22 mouse cellular contexts compared by ENCODE assay signal in genomic region chr13:31518971-31519370, GRCm38 (mm10). TPM values are rescaled to one million over a fixed set of nuclear protein-coding genes. Genes with fewer than 3 reads are reported as not detected.
DNase-seq lines count a peak whose midpoint lies in the region; ATAC-seq and TF ChIP-seq lines count a peak whose summit lies in the region.
"Had no signal": no experiment of that assay in that cellular context is flagged by ENCODE, and none has a peak within 500 bp of the region (broad histone marks: within the 10 kb centered on the region; RNA-seq: fewer than 3 reads in every experiment).

No protein-coding gene starts in this region.

- peak; percentile 15 for DNase-seq in embryonic facial prominence, embryonic 14.5 days (ENCODE audit: low spot score)
- no peak for DNase-seq in embryonic facial prominence, embryonic 10.5 days (ENCODE audit: low spot score)
- DNase-seq in lung, embryonic 14.5 days = peak; percentile 80
- no peak for DNase-seq in lung, adult 2 months
- peak; percentile 48 for DNase-seq in large intestine, adult 2 months (ENCODE audit: low read depth, low spot score)
- no peak for DNase-seq in gastrocnemius, postnatal 36 days
- no peak for DNase-seq in left cerebral cortex, adult 11 months (ENCODE audit: low spot score)
- DNase-seq: thymus, adult 18-20 months; thymus, postnatal 4 days had no signal

- H3K9ac ChIP-seq in embryonic facial prominence, embryonic 14.5 days (ENCODE audit: low read depth, low read length) = no peak overlapping the region
- H3K9ac ChIP-seq in lung, embryonic 14.5 days = no peak overlapping the region
- H3K9ac ChIP-seq in stomach, embryonic 15.5 days = no peak overlapping the region
- H3K9ac ChIP-seq: forebrain, embryonic 12.5 days; limb, embryonic 12.5 days; neural tube, embryonic 12.5 days had no signal

- H3K27me3 ChIP-seq in embryonic facial prominence, embryonic 14.5 days (replicated peaks; ENCODE audit: control insufficient read depth, insufficient read depth, low read length) = no peaks in the 10 kb centered on the region
- no peaks in the 10 kb centered on the region for H3K27me3 ChIP-seq in embryonic facial prominence, embryonic 10.5 days (replicated peaks; ENCODE audit: low read depth, poor library complexity, severe bottlenecking)
- H3K27me3 ChIP-seq in lung, embryonic 14.5 days (ENCODE audit: insufficient read depth, low read length) = no peaks in the 10 kb centered on the region
- no peaks in the 10 kb centered on the region for H3K27me3 ChIP-seq in stomach, embryonic 15.5 days (replicated peaks)
- H3K27me3 ChIP-seq: forebrain, embryonic 12.5 days; limb, embryonic 12.5 days; neural tube, embryonic 12.5 days had no signal

- no peaks in the 10 kb centered on the region for H3K36me3 ChIP-seq in embryonic facial prominence, embryonic 14.5 days (ENCODE audit: control insufficient read depth, insufficient read depth, low read length)
- no peaks in the 10 kb centered on the region for H3K36me3 ChIP-seq in embryonic facial prominence, embryonic 10.5 days (replicated peaks)
- H3K36me3 ChIP-seq in lung, embryonic 14.5 days (ENCODE audit: insufficient read depth) = no peaks in the 10 kb centered on the region
- no peaks in the 10 kb centered on the region for H3K36me3 ChIP-seq in stomach, embryonic 15.5 days
- H3K36me3 ChIP-seq: forebrain, embryonic 12.5 days; limb, embryonic 12.5 days; neural tube, embryonic 12.5 days had no signal

- TF ChIP-seq POLR2A in lung, adult 2 months (IDR thresholded peaks at IDR 0.05; ENCODE audit: borderline replicate concordance, extremely low read depth, low read depth, low read length) = no peak

- H3K4me2 ChIP-seq in embryonic facial prominence, embryonic 14.5 days (ENCODE audit: low read depth, low read length) = no peak overlapping the region
- no peak overlapping the region for H3K4me2 ChIP-seq in lung, embryonic 14.5 days
- no peak overlapping the region for H3K4me2 ChIP-seq in stomach, embryonic 15.5 days
- H3K4me2 ChIP-seq: forebrain, embryonic 12.5 days; limb, embryonic 12.5 days; midbrain, embryonic 11.5 days; neural tube, embryonic 12.5 days had no signal

- no peak for ATAC-seq in embryonic facial prominence, embryonic 14.5 days (ENCODE audit: low read depth)
- no peak for ATAC-seq in lung, embryonic 14.5 days (ENCODE audit: insufficient read depth)
- no peak for ATAC-seq in stomach, embryonic 15.5 days (ENCODE audit: insufficient read depth, low FRiP score, low read depth)
- ATAC-seq: CD4-positive, CD25-positive, alpha-beta regulatory T cell, adult 4 months; inflammation-experienced regulatory T-cells, adult 6 months had no signal

- no peaks in the 10 kb centered on the region for H3K9me3 ChIP-seq in embryonic facial prominence, embryonic 14.5 days (ENCODE audit: control insufficient read depth, low read length)
- no peaks in the 10 kb centered on the region for H3K9me3 ChIP-seq in embryonic facial prominence, embryonic 10.5 days
- H3K9me3 ChIP-seq in lung, embryonic 14.5 days (ENCODE audit: low read depth, low read length) = no peaks in the 10 kb centered on the region
- no peaks in the 10 kb centered on the region for H3K9me3 ChIP-seq in stomach, embryonic 15.5 days
- H3K9me3 ChIP-seq: forebrain, embryonic 12.5 days; limb, embryonic 12.5 days; neural tube, embryonic 12.5 days had no signal

- H3K4me3 ChIP-seq in embryonic facial prominence, embryonic 14.5 days (ENCODE audit: low read depth, low read length) = no peak overlapping the region
- no peak overlapping the region for H3K4me3 ChIP-seq in embryonic facial prominence, embryonic 10.5 days
- H3K4me3 ChIP-seq in lung, embryonic 14.5 days (ENCODE audit: low read depth, low read length) = no peak overlapping the region
- no peak overlapping the region for H3K4me3 ChIP-seq in lung, adult 2 months (replicated peaks; ENCODE audit: extremely low read depth, low read depth, low read length)
- no peak overlapping the region for H3K4me3 ChIP-seq in stomach, embryonic 15.5 days (replicated peaks)
- H3K4me3 ChIP-seq: forebrain, embryonic 12.5 days; heart, adult 2 months; limb, embryonic 12.5 days; neural tube, embryonic 12.5 days had no signal

- 89% methylated on average over 9 of the region's 9 CpGs for WGBS in embryonic facial prominence, embryonic 14.5 days
- WGBS in embryonic facial prominence, embryonic 10.5 days = 89% methylated on average over 9 of the region's 9 CpGs
- WGBS in lung, embryonic 14.5 days = 45% methylated on average over 9 of the region's 9 CpGs
- 54% methylated on average over 9 of the region's 9 CpGs for WGBS in lung, adult 2 months
- 21% methylated on average over 9 of the region's 9 CpGs for WGBS in large intestine, adult 2 months
- 53% methylated on average over 9 of the region's 9 CpGs for WGBS in stomach, embryonic 15.5 days

- intact Hi-C loops in gastrocnemius, postnatal 36 days (cut with DNase I) = no loop called here

- no peaks in the 10 kb centered on the region for H3K4me1 ChIP-seq in embryonic facial prominence, embryonic 14.5 days (ENCODE audit: control insufficient read depth, insufficient read depth, low read length)
- H3K4me1 ChIP-seq in embryonic facial prominence, embryonic 10.5 days = no peaks in the 10 kb centered on the region
- H3K4me1 ChIP-seq in lung, embryonic 14.5 days (ENCODE audit: insufficient read depth) = no peaks in the 10 kb centered on the region
- H3K4me1 ChIP-seq in lung, adult 2 months (ENCODE audit: control insufficient read depth, insufficient read depth, low read length) = no peaks in the 10 kb centered on the region; the same call in 1 of the 2 replicates
- H3K4me1 ChIP-seq in stomach, embryonic 15.5 days = no peaks in the 10 kb centered on the region
- H3K4me1 ChIP-seq: forebrain, embryonic 12.5 days; limb, embryonic 12.5 days; neural tube, embryonic 12.5 days had no signal

- no peak for TF ChIP-seq CTCF in lung, embryonic 14.5 days (IDR thresholded peaks at IDR 0.05; ENCODE audit: low read depth)
- TF ChIP-seq CTCF in lung, adult 2 months (IDR thresholded peaks at IDR 0.05; ENCODE audit: insufficient read depth, low read length) = no peak

- no peak overlapping the region for H3K27ac ChIP-seq in embryonic facial prominence, embryonic 14.5 days (replicated peaks; ENCODE audit: low read depth, low read length)
- no peak overlapping the region for H3K27ac ChIP-seq in embryonic facial prominence, embryonic 10.5 days (replicated peaks)
- no peak overlapping the region for H3K27ac ChIP-seq in lung, embryonic 14.5 days (ENCODE audit: low read depth)
- peak overlapping the region; percentile 46; the same call in 1 of the 2 replicates for H3K27ac ChIP-seq in stomach, embryonic 15.5 days
- H3K27ac ChIP-seq: forebrain, embryonic 12.5 days; heart, adult 2 months; limb, embryonic 12.5 days; neural tube, embryonic 12.5 days had no signal

RNA-seq across cellular contexts. Expression of gene Foxq1, which starts 37.0 kb away (rescaled TPM):
- polyA plus RNA-seq in embryonic facial prominence, embryonic 14.5 days (2014; fragmentation: Nextera tagmentation; extraction: Ambion mirVana) = 1.8 and 2.1 TPM in 2 replicates
- 0.52 and 0.70 TPM in 2 replicates for polyA plus RNA-seq in embryonic facial prominence, embryonic 10.5 days (2016; fragmentation: Nextera tagmentation; extraction: Ambion mirVana)
- polyA plus RNA-seq in lung, embryonic 14.5 days (2014; fragmentation: Nextera tagmentation; extraction: Ambion mirVana) = 0.78 and 0.92 TPM in 2 replicates
- polyA plus RNA-seq in lung, adult 2 months (2012; rRNA removed) = 6.4 and 7.9 TPM in 2 replicates
- 0.53 and 1.2 TPM in 2 replicates for polyA plus RNA-seq in large intestine, adult 2 months (2012; rRNA removed)
- polyA plus RNA-seq in stomach, embryonic 15.5 days (2015; fragmentation: Nextera tagmentation; extraction: Ambion mirVana) = 15.1 and 16.7 TPM in 2 replicates
- not detected for total RNA-seq in gastrocnemius, postnatal 36 days (2021)
- total RNA-seq: gastrocnemius, postnatal 10 days had no signal
- polyA plus RNA-seq: CD4-positive, CD25-positive, alpha-beta regulatory T cell, adult 4 months; inflammation-experienced regulatory T-cells, adult 6 months had no signal

RNA-seq across cellular contexts. Expression of gene A530084C06Rik, which starts 40.2 kb away (rescaled TPM):
- not detected in 2 replicates for polyA plus RNA-seq in embryonic facial prominence, embryonic 14.5 days (2014; fragmentation: Nextera tagmentation; extraction: Ambion mirVana)
- not detected in 2 replicates for polyA plus RNA-seq in embryonic facial prominence, embryonic 10.5 days (2016; fragmentation: Nextera tagmentation; extraction: Ambion mirVana)
- polyA plus RNA-seq in lung, embryonic 14.5 days (2014; fragmentation: Nextera tagmentation; extraction: Ambion mirVana) = not detected in 2 replicates
- 0.67 and 0.88 TPM in 2 replicates for polyA plus RNA-seq in lung, adult 2 months (2012; rRNA removed)
- polyA plus RNA-seq in large intestine, adult 2 months (2012; rRNA removed) = 0.12 and 0.16 TPM in 2 replicates
- polyA plus RNA-seq in stomach, embryonic 15.5 days (2015; fragmentation: Nextera tagmentation; extraction: Ambion mirVana) = not detected in 2 replicates
- not detected for total RNA-seq in gastrocnemius, postnatal 36 days (2021)
- total RNA-seq: adrenal gland, postnatal 36 days; gastrocnemius, postnatal 10 days had no signal
- polyA plus RNA-seq: CD4-positive, CD25-positive, alpha-beta regulatory T cell, adult 4 months; forebrain, embryonic 12.5 days; heart, adult 2 months; heart, postnatal 0 days; hindbrain, embryonic 11.5 days; inflammation-experienced regulatory T-cells, adult 6 months; kidney, embryonic 14.5 days; midbrain, embryonic 11.5 days; neural tube, embryonic 12.5 days had no signal

Comparison
In these comparisons a context has a peak if more than half of its experiments do, and no peak if none do; other contexts are left out.
1. DNase-seq: peak in embryonic facial prominence, embryonic 14.5 days (single experiment), lung, embryonic 14.5 days (single experiment) and large intestine, adult 2 months (single experiment); none in embryonic facial prominence, embryonic 10.5 days (single experiment), lung, adult 2 months (single experiment), gastrocnemius, postnatal 36 days (0 of 2) and left cerebral cortex, adult 11 months (single experiment).